Mouse (Mus musculus): ENCODE measurements around the gene Celf6. TPM values are rescaled to one million over a fixed set of nuclear protein-coding genes. Genes with fewer than 3 reads are reported as not detected.

Gene Celf6
- polyA plus RNA-seq, 1 experiment from 2014 or later = 2.5 TPM

DNA sequence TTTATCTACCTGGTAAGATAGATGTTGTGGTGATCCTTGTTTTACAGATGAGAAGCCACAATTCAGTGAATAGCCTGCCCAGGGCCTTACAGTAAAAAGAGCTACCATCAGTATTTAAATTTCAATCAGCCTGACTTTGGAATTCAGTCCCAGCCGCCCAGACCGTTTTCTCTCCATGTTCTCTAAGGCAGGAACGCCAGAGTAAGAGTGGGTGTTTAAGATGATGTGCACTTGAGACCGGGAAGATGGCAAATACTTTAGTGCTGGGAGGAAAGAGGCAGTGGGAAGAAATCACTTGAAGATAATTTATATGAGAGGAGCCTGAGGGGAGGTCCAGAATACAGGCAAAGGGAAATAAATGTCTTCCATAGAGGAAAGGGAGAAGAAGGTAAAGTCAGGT, 27.6 kb upstream of the Celf6 start:
- H3K9me3 ChIP-seq (replicated peaks) = no peaks in the 10 kb centered on the region
- H3K36me3 ChIP-seq = peaks cover 14% of the 10 kb centered on the region; the same call in 1 of the 2 replicates
- H3K27me3 ChIP-seq = no peaks in the 10 kb centered on the region
- H3K4me3 ChIP-seq (replicated peaks) = no peak overlapping the region
- no peak overlapping the region for H3K27ac ChIP-seq
- ATAC-seq (replicated peaks; ENCODE audit: low FRiP score) = no peak
- 86% methylated on average over 4 of the region's 4 CpGs for WGBS
- 0 out of 2 replicates have a peak, but pooled peaks cover 4% of the 10 kb centered on the region for H3K4me1 ChIP-seq
- no peak overlapping the region for H3K9ac ChIP-seq
- H3K4me2 ChIP-seq = no peak overlapping the region

DNA sequence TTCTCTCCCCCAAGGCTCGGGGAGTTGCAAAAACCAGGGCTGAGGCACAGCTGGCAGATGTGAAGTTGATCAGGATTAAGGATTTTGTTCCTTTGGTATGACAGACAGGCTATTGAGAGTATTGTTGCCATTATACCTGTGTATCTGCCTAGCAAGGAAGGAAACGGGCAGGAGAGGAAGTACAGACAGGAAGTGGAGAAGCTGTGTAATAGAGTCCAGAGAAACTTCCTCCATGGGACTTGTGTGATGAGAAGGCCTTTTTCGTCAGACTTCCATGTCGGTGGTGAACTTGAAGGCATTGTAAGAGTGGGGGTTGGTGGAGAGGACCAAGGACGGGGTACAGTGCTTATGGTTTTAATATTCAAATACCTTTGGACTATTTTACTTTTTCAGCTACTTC, 26.7 kb upstream of the Celf6 start:
- Histone ChIP-seq H3K27me3 (no peaks in the 10 kb centered on the region), H3K4me1 (0 out of 2 replicates have a peak, but pooled peaks cover 4% of the 10 kb centered on the region), H3K4me3 (replicated peaks) (no peak overlapping the region), H3K9ac (no peak overlapping the region), H3K4me2 (no peak overlapping the region), H3K9me3 (replicated peaks) (no peaks in the 10 kb centered on the region), H3K27ac (no peak overlapping the region), H3K36me3 (peaks cover 20% of the 10 kb centered on the region; the same call in 1 of the 2 replicates)
- WGBS = 82% methylated on average over 5 of the region's 5 CpGs
- no peak for ATAC-seq (replicated peaks; ENCODE audit: low FRiP score)

DNA sequence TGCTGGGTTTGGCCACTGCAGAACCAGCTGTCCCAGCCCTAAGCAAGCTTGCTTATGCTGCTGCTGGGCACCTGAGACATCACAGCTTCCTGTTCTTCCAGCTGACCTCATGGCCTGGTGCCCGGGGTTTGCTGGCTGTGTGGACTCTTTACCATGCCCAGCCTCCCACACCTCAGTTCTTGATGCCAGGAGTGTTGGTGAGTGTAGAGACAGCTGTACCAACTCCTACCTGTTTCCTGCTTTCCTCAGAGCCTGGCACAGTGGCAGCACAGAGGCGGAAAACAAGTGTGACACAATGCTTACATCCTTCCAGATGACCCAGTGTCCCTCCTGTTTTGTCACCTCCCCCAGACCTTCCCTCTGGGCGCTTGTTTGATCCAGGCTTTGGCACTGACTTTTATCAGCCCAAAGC, 26.1 kb upstream of the Celf6 start:
- H3K9me3 ChIP-seq (replicated peaks) = no peaks in the 10 kb centered on the region
- H3K4me3 ChIP-seq (replicated peaks) = no peak overlapping the region
- 0 out of 2 replicates have a peak, but pooled peaks cover 4% of the 10 kb centered on the region for H3K4me1 ChIP-seq
- ATAC-seq (replicated peaks; ENCODE audit: low FRiP score) = no peak
- WGBS = 60% methylated on average over 3 of the region's 3 CpGs
- H3K27me3 ChIP-seq = no peaks in the 10 kb centered on the region
- H3K27ac ChIP-seq = no peak overlapping the region
- no peak overlapping the region for H3K4me2 ChIP-seq
- no peak overlapping the region for H3K9ac ChIP-seq
- peaks cover 23% of the 10 kb centered on the region for H3K36me3 ChIP-seq

DNA sequence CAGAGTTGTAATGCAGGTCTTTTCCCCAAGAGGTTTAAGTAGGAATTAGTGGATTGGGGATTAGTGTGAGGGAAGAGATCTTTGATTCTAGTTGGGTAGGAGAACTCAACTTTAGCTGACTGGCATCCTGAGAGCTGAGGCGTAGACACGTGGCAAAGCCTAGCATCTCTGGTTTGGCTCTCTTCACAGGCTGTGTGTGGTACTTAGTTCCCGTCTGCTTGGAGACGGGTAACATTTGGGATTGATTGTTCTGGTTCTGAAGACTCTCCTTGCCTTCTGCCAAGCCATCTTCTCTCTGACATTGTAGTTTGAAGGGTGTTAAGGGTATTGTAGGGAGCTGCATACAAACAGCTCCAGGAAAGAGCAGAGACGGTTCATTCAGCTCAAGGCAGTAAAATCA, 25.1 kb upstream of the Celf6 start:
- Histone ChIP-seq H3K27ac (no peak overlapping the region), H3K4me2 (no peak overlapping the region), H3K27me3 (no peaks in the 10 kb centered on the region), H3K4me3 (replicated peaks) (no peak overlapping the region), H3K9ac (no peak overlapping the region), H3K9me3 (replicated peaks) (no peaks in the 10 kb centered on the region), H3K4me1 (0 out of 2 replicates have a peak, but pooled peaks cover 4% of the 10 kb centered on the region), H3K36me3 (peaks cover 32% of the 10 kb centered on the region)
- 86% methylated on average over 5 of the region's 5 CpGs for WGBS
- no peak for ATAC-seq (replicated peaks; ENCODE audit: low FRiP score)

DNA sequence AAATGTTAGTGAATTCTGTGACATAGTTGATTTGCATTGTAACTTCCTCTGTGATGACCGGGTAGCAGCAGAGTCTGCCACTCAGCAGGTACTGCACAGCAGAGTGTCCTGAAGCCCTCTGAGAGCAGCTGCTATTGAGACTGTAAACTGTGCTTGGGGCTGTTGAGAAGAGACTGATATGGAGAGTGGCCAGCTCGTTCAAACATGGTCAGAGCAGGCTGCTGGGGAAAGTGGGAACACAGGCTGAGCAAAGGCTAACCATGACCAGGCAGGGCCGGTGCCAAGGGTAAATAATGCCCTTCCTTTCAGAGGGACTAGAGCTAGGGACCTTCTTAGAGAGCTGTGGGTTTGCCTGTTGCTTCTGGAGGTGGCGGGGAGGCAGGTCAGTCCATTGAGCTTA, 24.0 kb upstream of the Celf6 start:
- H3K4me2 ChIP-seq = no peak overlapping the region
- no peaks in the 10 kb centered on the region for H3K9me3 ChIP-seq (replicated peaks)
- H3K4me1 ChIP-seq = 0 out of 2 replicates have a peak, but pooled peaks cover 4% of the 10 kb centered on the region
- no peak overlapping the region for H3K27ac ChIP-seq
- H3K36me3 ChIP-seq = peaks cover 42% of the 10 kb centered on the region
- H3K9ac ChIP-seq = no peak overlapping the region
- H3K4me3 ChIP-seq (replicated peaks) = no peak overlapping the region
- no peaks in the 10 kb centered on the region for H3K27me3 ChIP-seq
- WGBS = 86% methylated on average over 4 of the region's 4 CpGs
- no peak for ATAC-seq (replicated peaks; ENCODE audit: low FRiP score)

DNA sequence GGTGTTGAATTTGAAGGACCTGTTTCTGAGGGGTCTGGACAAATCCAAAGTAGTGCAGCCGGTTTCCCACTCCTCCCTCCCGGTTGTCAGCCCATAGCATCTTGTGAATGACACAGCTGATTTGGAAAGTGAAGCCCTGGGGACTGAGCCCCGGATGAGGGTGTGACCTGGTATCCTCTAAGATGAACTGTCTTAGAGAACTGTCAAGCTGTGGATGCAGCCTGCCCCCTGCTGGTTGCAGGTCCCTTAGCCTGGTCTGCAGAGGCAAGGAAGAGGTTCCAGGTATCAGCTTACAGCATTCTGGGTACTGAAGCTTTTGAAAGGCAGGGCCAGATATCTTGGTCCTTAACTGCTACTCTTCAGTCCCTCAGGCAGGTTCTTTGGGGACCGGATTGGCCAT, 12.1 kb upstream of the Celf6 start:
- no peaks in the 10 kb centered on the region for H3K9me3 ChIP-seq (replicated peaks)
- no peak overlapping the region for H3K4me3 ChIP-seq (replicated peaks)
- peaks cover 38% of the 10 kb centered on the region for H3K36me3 ChIP-seq
- no peak overlapping the region for H3K4me2 ChIP-seq
- no peak overlapping the region for H3K27ac ChIP-seq
- peaks cover 3% of the 10 kb centered on the region; the same call in 1 of the 2 replicates for H3K4me1 ChIP-seq
- no peak overlapping the region for H3K9ac ChIP-seq
- ATAC-seq (replicated peaks; ENCODE audit: low FRiP score) = no peak
- WGBS = 16% methylated on average over 4 of the region's 4 CpGs
- H3K27me3 ChIP-seq = no peaks in the 10 kb centered on the region

DNA sequence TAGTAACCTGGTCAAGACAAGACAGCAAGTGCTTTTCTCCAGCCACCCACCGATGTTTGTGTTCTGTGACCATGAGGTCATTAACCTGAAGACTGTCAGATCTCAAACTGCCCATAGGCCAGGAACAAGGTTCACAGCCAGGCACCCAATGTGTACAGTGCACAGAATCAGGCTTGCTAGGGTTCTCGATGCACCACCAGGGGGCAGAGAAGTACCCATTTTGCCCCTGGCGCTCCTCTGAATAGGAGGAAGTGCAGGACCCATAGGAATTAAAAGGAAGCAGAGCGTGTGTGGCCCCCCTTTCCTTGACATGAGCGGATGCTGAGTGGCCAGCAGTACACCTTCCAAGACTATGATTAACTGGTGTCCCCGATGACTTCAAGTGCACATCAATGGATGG, 10.6 kb upstream of the Celf6 start:
- Histone ChIP-seq H3K4me2 (no peak overlapping the region), H3K4me3 (replicated peaks) (no peak overlapping the region), H3K4me1 (peaks cover 3% of the 10 kb centered on the region; the same call in 1 of the 2 replicates), H3K36me3 (peaks cover 31% of the 10 kb centered on the region), H3K9ac (no peak overlapping the region), H3K27me3 (no peaks in the 10 kb centered on the region), H3K27ac (no peak overlapping the region), H3K9me3 (replicated peaks) (no peaks in the 10 kb centered on the region)
- ATAC-seq (replicated peaks; ENCODE audit: low FRiP score) = peak; percentile 66; the same call in 1 of the 2 replicates
- 25% methylated on average over 6 of the region's 6 CpGs for WGBS

DNA sequence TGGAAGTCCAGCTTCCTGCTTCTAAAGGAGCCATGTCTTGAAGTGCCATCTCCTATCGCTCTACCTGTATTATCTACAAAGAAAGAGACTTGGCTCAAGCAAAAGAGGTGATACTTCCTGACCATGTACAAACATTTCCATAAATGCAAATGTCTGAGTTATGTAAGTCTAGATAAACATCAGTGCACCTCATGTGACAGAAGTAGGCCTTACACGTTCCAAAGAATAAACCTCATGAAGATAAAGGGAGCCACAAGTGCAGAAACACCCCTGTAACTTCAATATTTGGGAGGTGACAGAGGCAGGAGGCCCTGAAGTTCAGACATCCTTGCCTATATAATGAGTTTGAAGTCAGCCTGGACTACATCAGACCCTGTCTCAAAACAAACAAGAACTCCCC, 5.9 kb upstream of the Celf6 start:
- no peak overlapping the region for H3K9ac ChIP-seq
- H3K9me3 ChIP-seq (replicated peaks) = no peaks in the 10 kb centered on the region
- 78% methylated on average over 2 of the region's 2 CpGs for WGBS
- H3K4me2 ChIP-seq = no peak overlapping the region
- H3K27me3 ChIP-seq = peaks cover 22% of the 10 kb centered on the region
- no peak for ATAC-seq (replicated peaks; ENCODE audit: low FRiP score)
- H3K36me3 ChIP-seq = no peaks in the 10 kb centered on the region
- no peak overlapping the region for H3K4me3 ChIP-seq (replicated peaks)
- H3K4me1 ChIP-seq = peaks cover 3% of the 10 kb centered on the region; the same call in 1 of the 2 replicates
- H3K27ac ChIP-seq = no peak overlapping the region

DNA sequence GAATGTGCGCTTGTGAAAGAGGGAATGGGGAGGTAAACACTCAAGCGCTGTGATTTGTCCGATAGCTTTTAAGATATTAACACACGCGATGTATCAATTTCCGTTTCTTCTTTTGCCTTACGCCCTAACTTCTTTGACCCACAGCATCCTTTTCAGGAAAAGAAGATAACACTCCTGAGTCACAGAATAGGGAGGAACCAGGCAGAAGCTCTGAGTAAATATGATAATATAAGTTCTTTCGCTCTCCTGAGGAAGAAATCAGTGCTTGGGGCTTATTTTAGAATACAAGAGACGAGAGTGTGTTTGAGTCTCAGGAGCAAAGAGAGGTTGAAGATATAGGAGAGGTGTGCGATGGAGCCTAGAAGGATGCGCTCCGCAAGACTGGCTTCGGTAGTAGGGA, 316 bp upstream of the Celf6 start:
- no peak for ATAC-seq (replicated peaks; ENCODE audit: low FRiP score)
- Histone ChIP-seq H3K27me3 (peaks cover 59% of the 10 kb centered on the region), H3K27ac (no peak overlapping the region), H3K4me1 (peaks cover 12% of the 10 kb centered on the region), H3K4me3 (replicated peaks) (peak overlapping the region; percentile 48), H3K4me2 (peak overlapping the region; percentile 85), H3K9me3 (replicated peaks) (no peaks in the 10 kb centered on the region), H3K36me3 (no peaks in the 10 kb centered on the region), H3K9ac (no peak overlapping the region)
- 20% methylated on average over 13 of the region's 13 CpGs for WGBS

DNA sequence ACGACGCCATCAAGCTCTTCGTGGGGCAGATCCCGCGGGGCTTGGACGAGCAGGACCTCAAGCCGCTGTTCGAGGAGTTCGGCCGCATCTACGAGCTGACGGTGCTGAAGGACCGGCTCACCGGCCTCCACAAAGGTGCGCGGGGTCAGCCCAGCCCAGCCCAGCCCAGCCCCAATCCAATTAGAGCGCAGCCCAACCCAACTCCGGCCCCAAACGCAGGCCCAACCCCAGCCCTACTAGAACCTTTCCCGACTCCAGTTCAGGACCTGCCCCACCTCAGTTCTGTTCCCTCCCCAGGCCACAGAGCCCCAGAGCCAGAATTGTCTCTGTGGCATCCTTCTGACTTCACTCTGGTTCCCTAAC, 769 bp downstream of the Celf6 start:
- under 1% methylated on average over 20 of the region's 20 CpGs for WGBS
- no peaks in the 10 kb centered on the region for H3K9me3 ChIP-seq (replicated peaks)
- ATAC-seq (replicated peaks; ENCODE audit: low FRiP score) = no peak

DNA sequence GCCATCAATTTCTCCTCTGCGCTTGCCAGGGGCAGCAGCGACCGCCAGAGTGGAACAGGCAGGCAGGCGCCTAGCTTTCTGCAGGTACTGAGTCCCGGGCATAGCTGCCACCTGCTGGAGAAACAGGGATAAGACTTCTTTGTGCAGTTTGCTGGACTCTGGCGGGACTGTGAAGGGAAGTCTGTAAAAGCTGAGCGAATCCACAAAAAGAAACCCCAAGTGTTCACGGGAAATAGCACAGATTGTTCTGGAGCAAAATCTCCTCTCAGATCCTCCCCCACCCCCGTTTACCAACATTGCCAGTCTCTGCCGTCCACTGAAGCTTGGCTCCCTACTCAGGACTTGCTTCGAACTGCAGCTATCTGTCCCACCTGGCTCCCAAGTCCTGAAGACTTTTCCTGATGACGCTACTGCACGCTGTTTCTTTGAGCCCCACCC, 7.2 kb downstream of the Celf6 start:
- no peak overlapping the region for H3K9ac ChIP-seq
- 5% methylated on average over 13 of the region's 13 CpGs for WGBS

More for the DNA sequence above, 769 bp downstream of the Celf6 start:
- H3K27me3 ChIP-seq = peaks cover 64% of the 10 kb centered on the region
- peak overlapping the region; percentile 85 for H3K4me2 ChIP-seq
- no peak overlapping the region for H3K9ac ChIP-seq
- H3K36me3 ChIP-seq = no peaks in the 10 kb centered on the region
- H3K4me3 ChIP-seq (replicated peaks) = peak overlapping the region; percentile 48
- H3K4me1 ChIP-seq = peaks cover 12% of the 10 kb centered on the region
- no peak overlapping the region for H3K27ac ChIP-seq

DNA sequence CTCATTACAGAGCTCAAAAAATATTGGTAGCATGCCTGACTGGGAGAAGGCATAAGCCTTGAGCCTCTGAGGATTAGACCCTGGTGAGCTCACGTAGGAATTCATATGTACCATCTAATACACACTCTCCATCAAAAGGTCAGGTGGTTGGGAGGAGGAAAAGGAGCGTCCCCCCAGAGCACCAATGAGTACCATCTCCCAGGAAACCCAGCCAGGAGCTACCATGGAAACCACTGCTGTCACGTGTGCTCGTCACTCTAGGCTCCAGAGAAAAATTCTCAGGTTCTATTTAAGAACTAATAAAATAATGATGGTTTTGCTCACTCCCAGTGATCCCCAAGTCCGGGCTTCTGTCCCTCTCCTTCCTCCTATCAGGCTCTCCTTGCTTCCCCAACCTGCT, 10.5 kb downstream of the Celf6 start:
- Histone ChIP-seq H3K4me2 (no peak overlapping the region), H3K27ac (no peak overlapping the region), H3K9me3 (replicated peaks) (no peaks in the 10 kb centered on the region), H3K27me3 (peaks cover 36% of the 10 kb centered on the region), H3K4me1 (peaks cover 3% of the 10 kb centered on the region; the same call in 1 of the 2 replicates), H3K9ac (no peak overlapping the region), H3K4me3 (replicated peaks) (no peak overlapping the region), H3K36me3 (no peaks in the 10 kb centered on the region)
- no peak for ATAC-seq (replicated peaks; ENCODE audit: low FRiP score)
- 70% methylated on average over 5 of the region's 5 CpGs for WGBS

More for the DNA sequence above, 7.2 kb downstream of the Celf6 start:
- Histone ChIP-seq H3K27ac (no peak overlapping the region), H3K36me3 (no peaks in the 10 kb centered on the region), H3K27me3 (peaks cover 52% of the 10 kb centered on the region), H3K4me3 (replicated peaks) (peak overlapping the region; percentile 27), H3K9me3 (replicated peaks) (no peaks in the 10 kb centered on the region), H3K4me2 (peak overlapping the region; percentile 58), H3K4me1 (peaks cover 3% of the 10 kb centered on the region; the same call in 1 of the 2 replicates)
- ATAC-seq (replicated peaks; ENCODE audit: low FRiP score) = peak; percentile 66
